25 mouse cellular contexts compared by ENCODE assay signal in the genomic region with DNA sequence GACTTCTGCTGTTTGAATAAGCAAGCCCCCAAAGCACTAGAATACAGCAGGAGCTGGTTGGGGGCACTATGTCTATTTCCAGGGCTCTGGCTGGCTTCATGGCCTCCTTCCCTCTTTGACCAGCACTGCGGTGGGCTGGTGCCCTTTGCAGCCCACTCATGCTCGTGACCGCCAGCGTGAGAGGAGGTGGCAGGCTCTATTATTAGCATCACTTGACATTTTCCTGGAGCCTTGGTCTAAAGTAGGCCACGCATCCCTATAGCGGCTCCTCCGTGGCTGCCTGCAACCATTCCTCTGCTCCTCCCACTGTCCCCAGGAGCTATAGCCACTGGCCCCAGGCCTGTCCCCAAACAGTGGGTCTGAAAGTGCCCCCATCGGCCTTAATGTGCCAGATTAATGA.
A peak's percentile ranks its signal among the peaks of the same experiment; 100 is the strongest.
DNase-seq lines count a peak whose midpoint lies in the region; TF ChIP-seq lines count a peak whose summit lies in the region.
"Had no signal": no experiment of that assay in that cellular context is flagged by ENCODE, and none has a peak within 500 bp of the region (broad histone marks: within the 10 kb centered on the region; RNA-seq: fewer than 3 reads in every experiment).

No protein-coding gene starts in this region.

- DNase-seq in cerebellum, adult 2 months: peak; percentile 26 to 29
- no peak for DNase-seq in cerebellum, adult 8-10 months
- no peak for DNase-seq in layer of hippocampus, adult 2 months (ENCODE audit: low spot score in 2 of 2)
- DNase-seq in layer of hippocampus, postnatal 25 days (ENCODE audit: extremely low spot score in 1 of 2, low spot score in 1 of 2): no peak
- peak; percentile 47 to 51 for DNase-seq in right cerebral cortex, adult 2 months (ENCODE audit: low spot score in 2 of 2)
- DNase-seq in right cerebral cortex, postnatal 10 days (ENCODE audit: low spot score in 2 of 2): no peak
- DNase-seq in telencephalon, adult 2 months (ENCODE audit: low read depth, low spot score): peak; percentile 31
- DNase-seq in gastrocnemius, adult 2 months: no peak
- DNase-seq: adrenal gland, postnatal 14 days; cerebellum, adult 9-11 months; heart, postnatal 36 days; kidney, adult 8-10 months; kidney, postnatal 10 days; layer of hippocampus, postnatal 36 days; lung, adult 18-20 months; lung, postnatal 10 days; thymus, postnatal 14 days had no signal

- H3K27ac ChIP-seq in cerebellum, adult 2 months (ENCODE audit: insufficient read depth, low read length): no peak overlapping the region
- H3K27ac ChIP-seq in layer of hippocampus, adult 2 months: peak overlapping the region; percentile 59; the same call in 1 of the 2 replicates
- no peak overlapping the region for H3K27ac ChIP-seq in gastrocnemius, adult 2 months
- H3K27ac ChIP-seq: embryonic facial prominence, embryonic 15.5 days; hindbrain, embryonic 14.5 days; intestine, embryonic 15.5 days; limb, embryonic 13.5 days; liver, embryonic 12.5 days; midbrain, embryonic 10.5 days; neural tube, embryonic 15.5 days had no signal

- H3K4me1 ChIP-seq in cerebellum, adult 2 months (ENCODE audit: control insufficient read depth, insufficient read depth, low read length): no peaks in the 10 kb centered on the region
- H3K4me1 ChIP-seq: embryonic facial prominence, embryonic 15.5 days; intestine, embryonic 15.5 days; limb, embryonic 13.5 days; liver, embryonic 12.5 days; midbrain, embryonic 10.5 days; neural tube, embryonic 15.5 days had no signal

- TF ChIP-seq POLR2A in cerebellum, adult 2 months (IDR thresholded peaks at IDR 0.05; ENCODE audit: borderline replicate concordance, insufficient read depth, low read length): no peak

- TF ChIP-seq CTCF in cerebellum, adult 2 months (IDR thresholded peaks at IDR 0.05; ENCODE audit: borderline replicate concordance, insufficient read depth, low read depth, low read length): no peak
- TF ChIP-seq CTCF in layer of hippocampus, adult 2 months (conservative IDR thresholded peaks at IDR 0.05): no peak
- no peak for TF ChIP-seq CTCF in gastrocnemius, adult 2 months (IDR thresholded peaks at IDR 0.05)

- intact Hi-C loops in gastrocnemius, adult 2 months (cut with DNase I): no loop called here

- H3K27me3 ChIP-seq in cerebellum, adult 2 months (ENCODE audit: control insufficient read depth, insufficient read depth, low read length): no peaks in the 10 kb centered on the region
- H3K27me3 ChIP-seq: embryonic facial prominence, embryonic 15.5 days; heart, embryonic 12.5 days; intestine, embryonic 15.5 days; limb, embryonic 13.5 days; liver, embryonic 12.5 days; neural tube, embryonic 15.5 days had no signal

- no peak overlapping the region for H3K4me3 ChIP-seq in cerebellum, adult 2 months (replicated peaks; ENCODE audit: insufficient read depth, low read depth, low read length)
- no peak overlapping the region for H3K4me3 ChIP-seq in layer of hippocampus, adult 2 months
- H3K4me3 ChIP-seq in gastrocnemius, adult 2 months: no peak overlapping the region
- H3K4me3 ChIP-seq: embryonic facial prominence, embryonic 15.5 days; heart, embryonic 12.5 days; intestine, embryonic 15.5 days; limb, embryonic 13.5 days; liver, embryonic 12.5 days; midbrain, embryonic 10.5 days; neural tube, embryonic 15.5 days had no signal

- 75% methylated on average over 8 of the region's 8 CpGs for WGBS in cerebellum, adult 2 months

Comparison
In these comparisons a context has a peak if more than half of its experiments do, and no peak if none do; other contexts are left out.
1. DNase-seq: peak in cerebellum, adult 2 months (2 of 2), right cerebral cortex, adult 2 months (2 of 2) and telencephalon, adult 2 months (single experiment); none in cerebellum, adult 8-10 months (single experiment), layer of hippocampus, adult 2 months (0 of 2), layer of hippocampus, postnatal 25 days (0 of 2), right cerebral cortex, postnatal 10 days (0 of 2) and gastrocnemius, adult 2 months (single experiment).